Mouse (Mus musculus): Measurements from ENCODE around the gene 4933416C03Rik.

Gene 4933416C03Rik

DNA sequence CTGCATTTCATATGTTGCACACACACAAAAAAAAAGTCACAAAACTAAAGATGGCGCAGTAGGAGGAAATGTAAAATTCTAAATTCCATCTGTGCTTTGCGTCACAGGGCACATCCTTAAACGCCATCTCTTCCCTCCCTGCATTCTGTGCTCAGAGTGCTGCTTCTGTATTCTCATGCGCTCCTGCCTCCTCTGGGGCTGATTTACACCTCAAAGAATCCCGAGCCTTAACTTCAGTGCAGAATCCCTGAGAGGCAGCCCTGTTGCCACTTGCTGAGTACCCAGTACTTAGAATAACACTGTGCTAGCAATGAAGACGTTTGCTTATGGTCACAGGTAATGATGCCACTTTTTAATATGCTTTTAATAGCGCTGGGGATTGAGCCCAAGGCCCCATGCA, 34.3 kb downstream of the 4933416C03Rik start:
- in situ Hi-C loops (cut with MboI, MseI), result no loop called here

DNA sequence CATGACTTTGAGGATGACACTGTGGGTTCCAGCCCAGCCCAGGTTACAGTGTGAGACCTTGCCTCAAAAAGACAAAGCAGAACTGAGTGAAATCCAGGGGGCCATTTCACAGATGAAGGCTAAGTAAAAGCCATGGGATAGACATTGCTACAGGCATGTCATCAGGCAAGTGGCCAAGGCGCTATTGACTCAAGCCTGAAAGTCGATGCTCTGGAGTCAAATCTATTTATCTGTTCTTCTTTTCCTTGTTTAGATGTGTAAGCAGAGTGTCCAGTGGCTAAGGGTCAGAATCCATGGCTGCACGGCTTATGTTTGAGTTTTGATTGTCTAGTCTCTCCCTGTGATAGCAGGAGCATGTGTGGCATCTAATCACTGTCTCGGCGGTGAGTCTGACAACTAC, 35.1 kb downstream of the 4933416C03Rik start:
- in situ Hi-C loops (cut with MboI, MseI), result no loop called here

DNA sequence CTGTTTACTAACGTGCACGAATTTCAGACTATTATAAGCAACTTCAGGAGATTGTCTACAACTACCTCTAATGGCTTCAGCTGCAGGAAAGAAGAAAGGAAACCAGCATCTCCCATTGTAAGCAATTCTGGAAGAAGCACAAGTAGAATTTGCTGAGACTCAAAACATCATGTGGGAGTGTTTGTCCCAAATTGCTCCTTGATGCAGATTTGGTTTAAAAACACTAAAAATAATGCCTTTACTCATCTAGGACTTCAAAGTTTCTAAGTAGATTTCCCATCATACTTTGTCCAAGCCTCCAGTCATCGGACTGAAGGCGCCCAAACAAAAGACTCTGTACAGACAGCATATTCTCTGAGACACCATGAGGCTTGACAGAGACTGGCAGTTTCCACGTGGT, 37.8 kb downstream of the 4933416C03Rik start:
- in situ Hi-C loops (cut with MboI, MseI), result no loop called here
